Mouse (Mus musculus): ENCODE results near the gene Ppp1r3d.

Gene Ppp1r3d

DNA sequence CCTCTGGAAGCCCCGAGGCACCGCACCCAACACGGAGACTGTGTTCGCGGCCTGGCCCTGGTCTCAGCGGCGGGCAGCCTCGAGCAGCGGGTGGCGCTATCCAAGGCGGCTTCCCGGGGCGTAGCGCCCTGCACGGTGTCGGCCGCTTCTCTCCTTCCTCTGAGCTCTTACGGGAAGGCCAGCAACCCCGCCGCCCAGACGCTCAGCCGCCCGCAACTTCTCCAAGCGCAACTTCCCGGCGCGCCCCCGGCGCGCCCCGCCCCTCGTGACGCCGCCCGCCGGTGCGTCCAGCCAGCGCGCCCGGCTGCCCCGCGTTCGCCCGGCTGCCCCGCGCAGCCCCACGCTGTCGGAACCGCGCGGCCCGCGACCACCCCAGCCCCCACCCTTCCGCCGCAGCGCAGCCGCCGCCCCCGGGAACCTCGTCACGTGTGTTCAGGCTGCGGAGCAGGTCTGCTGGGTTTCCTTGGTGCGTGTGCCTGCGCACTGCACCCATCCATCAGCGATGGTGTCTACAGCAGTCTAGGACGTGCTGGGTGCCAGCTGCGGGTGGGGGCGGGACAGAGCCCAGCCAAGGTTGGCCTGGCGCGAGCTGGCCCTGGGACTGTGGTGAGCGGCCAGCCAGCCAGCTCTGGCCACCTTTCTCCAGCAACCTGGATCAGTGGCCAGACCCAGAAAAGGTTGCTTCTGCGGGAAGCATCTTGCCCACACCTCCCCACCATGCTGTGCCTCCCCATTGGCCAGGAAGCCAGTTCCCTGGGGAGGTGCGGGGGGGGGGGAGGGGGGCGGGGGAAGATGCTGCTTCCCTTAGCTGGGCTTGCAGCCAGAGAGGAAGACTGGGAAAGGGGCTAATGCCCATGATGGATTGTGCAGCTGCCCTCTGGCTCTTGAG is at the start of gene Ppp1r3d, which contains the start of gene Fam217b:
Ppp1r3d (minus strand) TSS at position 212 of the 889 bp plus-strand sequence.
Fam217b (plus strand) TSS at position 264 of the 889 bp plus-strand sequence.
- DNase-seq (ENCODE audit: low spot score) = peak; percentile 79

DNA sequence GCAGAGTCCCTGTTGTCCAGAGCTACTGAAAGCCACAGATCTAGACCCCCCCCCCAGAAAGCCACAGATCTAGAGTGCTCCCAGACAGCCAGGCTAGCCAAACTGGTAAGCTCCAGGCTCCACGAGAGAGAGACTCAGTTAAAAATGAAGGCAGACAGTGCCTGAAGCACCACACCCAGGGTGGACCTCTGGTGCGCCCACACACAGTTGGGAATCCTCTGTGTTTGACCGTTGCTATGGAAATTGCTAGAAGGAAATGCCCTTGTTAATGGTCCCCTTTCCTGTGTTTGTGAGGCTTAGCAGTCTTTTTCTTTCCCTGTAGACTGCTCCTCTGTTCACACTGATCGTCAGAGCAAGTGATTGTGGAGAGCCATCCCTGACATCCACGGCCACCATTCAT is 46.1 kb upstream of the Ppp1r3d start:
- DNase-seq (ENCODE audit: low spot score) = no peak

DNA sequence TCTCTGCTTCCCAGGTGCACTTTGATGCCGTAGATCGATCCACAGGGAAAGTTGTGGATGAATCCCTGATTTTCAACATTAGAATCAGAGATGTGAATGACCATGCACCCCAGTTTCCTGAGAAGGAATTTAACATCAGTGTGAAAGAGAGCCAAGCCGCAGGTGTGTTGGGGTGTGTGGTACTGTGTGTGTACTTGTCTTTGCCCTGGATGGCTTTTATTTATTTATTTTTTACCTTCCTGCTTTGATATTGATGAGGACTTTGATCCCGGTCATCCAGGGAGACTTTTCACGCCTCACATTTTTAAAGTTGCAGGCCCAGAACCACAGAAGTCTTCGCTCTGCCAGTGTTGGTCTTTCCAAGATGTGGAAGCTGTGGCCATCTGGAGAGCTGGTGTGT is 43.1 kb upstream of the Ppp1r3d start:
- DNase-seq (ENCODE audit: low spot score) = no peak

DNA sequence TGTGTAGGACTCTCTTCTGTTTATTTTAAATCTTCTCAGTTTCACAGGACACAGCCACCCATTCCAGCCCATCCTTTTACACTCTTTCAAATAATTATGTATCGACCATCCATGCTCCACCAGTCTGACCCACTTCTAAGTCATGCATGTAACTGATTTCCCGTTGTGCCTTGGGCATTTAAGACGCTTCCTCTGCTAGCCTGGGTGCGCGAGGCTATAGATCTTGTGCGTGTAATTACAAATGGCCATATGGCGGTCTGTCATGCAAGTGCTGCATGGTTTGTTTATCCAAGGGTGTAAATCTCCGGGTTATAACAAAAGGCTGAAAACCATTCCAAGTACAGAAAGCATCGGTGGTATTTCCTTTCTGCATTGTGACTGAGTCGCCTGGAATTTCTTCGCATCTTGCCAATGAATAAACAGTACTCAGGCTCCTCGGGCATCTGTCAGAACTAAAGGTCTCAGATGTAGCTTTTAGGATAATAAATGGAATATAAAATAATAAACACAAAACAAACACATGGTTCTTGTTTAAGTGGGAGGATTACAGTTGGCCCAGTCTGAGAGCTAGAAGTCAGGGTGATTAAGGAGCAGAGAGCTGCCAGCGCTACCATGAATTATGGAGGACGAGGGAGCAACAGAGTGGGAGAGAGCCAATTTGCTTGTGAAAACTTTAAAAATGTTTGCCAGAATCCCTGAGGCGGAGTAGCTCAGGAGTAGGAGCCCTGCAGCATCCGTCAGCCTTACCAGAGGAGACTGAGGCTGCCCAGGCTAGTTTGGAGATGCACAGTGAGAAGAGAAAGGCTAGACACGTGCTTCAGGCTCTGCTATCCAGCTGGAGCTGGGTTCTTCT is 40.6 kb upstream of the Ppp1r3d start:
- peak; percentile 90 for DNase-seq (ENCODE audit: low spot score)

DNA sequence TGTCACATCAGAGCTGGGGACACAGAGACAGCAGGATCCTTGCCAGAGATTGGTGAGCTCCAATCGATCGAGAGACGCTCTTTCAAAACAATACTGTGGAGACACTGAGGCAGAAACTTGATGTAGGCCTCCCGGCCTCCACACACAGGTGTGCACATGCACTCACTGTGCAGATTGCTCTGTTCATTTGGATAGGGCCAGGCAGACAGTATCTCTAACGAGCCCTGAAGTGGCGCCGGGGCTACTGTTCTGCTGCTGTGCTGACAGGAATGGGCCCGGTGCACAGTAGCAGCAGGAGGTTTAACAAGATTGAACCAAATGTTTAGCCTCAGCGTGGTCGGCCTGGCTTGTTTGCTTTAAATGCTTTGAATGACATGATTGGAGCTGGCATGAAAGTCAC is 36.7 kb upstream of the Ppp1r3d start:
- DNase-seq (ENCODE audit: low spot score) = no peak

DNA sequence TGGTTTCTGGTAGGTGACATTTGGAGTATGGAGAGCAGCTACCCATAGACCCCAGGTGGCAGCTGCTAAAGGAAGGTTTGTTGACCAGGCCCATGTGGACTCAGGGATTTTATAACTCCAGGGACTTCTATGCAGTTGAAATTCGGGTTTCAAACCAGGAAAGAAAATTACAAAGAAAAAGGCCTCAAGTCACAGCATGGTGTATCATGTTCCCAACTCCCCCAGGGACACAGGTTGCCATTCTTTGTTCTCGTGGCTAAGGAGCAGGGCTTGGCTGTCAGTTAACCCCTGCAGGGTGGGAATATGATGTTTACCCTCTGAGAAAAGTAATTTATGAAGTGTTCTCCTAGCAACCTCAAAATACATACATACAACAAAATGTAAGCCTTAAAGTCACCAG is 36.0 kb upstream of the Ppp1r3d start:
- DNase-seq (ENCODE audit: low spot score) = no peak

DNA sequence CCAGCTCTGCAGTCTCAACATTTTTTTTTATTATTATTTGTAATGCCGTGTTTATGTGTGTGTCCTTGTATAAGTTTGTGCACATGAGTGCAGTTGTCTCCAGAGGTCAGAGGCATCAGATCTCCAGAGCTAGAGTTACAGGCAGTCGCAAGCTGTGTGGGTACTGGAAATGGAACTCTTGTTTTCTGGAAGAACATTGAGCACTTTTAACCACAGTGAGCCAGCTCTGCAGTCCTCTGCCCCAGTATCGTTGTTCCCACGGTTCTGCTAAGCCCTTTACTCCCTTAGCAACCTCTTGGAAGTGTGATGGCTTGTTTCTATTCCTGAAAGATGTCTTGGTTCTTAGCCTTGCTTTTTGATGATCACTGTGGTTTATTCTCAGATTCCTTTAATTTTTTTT is 35.1 kb upstream of the Ppp1r3d start:
- DNase-seq (ENCODE audit: low spot score) = peak; percentile 84

DNA sequence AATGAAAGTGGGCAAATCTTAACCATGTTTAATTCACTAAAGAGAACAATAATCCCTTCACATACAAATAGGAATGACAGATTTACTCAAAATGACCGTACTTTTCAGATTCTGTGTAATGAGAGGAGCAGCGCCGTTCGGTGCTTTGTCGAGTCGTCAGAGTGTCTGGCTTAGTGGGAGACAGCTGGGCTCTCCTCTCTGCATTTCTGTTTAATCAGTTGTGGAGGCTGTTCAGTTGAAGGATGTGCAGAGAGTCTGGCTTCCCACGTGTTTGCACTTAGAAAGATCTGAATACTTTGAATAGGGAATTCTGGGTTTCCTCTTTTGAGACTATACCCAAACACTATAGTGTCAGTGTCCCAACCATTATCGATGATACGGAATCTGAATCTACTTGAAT is 23.0 kb upstream of the Ppp1r3d start:
- no peak for DNase-seq (ENCODE audit: low spot score)

DNA sequence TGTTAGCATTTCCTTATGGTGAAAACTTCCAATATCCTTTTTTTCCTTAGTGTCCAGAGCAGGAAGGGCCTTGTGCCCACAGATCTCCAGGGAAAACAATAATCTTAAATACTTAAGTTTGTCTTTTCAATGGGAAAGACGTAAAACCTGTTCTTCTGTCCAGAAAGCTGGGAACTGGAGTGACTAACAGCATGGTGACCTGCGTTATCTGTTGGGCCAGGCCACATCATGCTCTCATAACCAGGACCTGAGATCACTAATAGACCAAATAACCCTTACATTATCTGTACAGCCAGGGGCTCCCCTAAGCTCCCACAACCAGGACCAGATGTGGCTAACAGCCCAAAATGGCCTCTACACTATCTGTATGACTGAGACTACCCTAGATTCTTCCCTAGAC is 19.6 kb upstream of the Ppp1r3d start:
- no peak for DNase-seq (ENCODE audit: low spot score)

DNA sequence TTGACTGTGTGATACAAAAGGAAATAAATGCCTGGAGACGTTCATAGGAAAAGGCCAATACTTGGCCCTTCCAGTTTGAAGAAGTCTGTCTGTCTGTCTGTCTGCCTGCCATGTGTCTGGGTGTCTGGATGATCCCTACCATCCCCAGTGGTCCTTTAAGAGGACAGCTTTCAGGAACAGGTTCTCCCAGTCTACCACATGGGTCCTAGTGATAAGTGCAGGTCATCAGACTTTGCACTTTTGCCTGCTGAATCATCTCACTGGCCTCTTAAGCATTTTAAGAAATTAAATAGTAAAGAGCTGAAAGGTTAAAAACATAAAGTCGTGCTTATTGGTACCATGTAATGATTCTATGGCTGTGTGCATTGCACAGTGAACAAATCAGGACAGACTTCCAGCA is 19.2 kb upstream of the Ppp1r3d start:
- no peak for DNase-seq (ENCODE audit: low spot score)

DNA sequence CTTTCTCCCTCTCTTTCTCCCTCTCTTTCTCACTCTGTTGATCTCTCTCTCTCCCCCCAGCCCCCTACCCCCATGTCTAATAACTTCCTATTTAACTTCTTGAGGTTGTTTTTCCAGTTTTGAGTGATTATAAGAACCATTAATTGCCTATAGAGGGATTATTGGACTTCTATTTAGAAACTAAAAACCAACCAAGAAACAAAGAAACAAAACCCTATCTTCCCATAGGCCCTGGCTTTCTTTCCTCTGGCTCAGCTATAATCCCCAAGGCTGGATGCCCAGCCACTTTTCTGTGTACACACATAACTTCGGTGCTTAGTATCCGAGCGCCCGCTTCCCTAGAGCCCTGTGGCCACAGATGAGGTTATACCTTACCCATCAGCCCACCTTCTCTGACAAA is 16.0 kb upstream of the Ppp1r3d start, which contains the start of gene Cdh26:
Cdh26 (plus strand) TSS at position 301 of the 400 bp plus-strand sequence.
- no peak for DNase-seq (ENCODE audit: low spot score)

DNA sequence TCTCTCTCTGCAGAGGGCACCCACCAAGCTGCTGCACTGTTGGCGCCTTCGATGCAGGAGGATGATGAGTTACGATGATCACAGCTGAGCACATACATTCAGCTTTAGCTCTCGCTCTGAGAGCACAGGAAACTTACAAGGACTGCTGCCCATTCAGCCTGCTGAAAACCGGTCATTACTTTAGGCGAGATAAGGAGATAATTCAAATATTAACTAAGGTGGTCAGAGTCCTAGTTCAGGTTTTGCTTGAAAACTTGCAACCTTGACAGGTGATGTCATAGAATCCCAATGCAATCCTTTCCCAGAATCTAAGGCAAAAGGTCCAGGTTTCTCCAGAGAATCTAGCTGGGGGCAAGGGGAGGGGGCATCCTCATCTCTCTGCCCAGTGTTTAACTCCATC is 15.2 kb upstream of the Ppp1r3d start:
- DNase-seq (ENCODE audit: low spot score) = no peak

DNA sequence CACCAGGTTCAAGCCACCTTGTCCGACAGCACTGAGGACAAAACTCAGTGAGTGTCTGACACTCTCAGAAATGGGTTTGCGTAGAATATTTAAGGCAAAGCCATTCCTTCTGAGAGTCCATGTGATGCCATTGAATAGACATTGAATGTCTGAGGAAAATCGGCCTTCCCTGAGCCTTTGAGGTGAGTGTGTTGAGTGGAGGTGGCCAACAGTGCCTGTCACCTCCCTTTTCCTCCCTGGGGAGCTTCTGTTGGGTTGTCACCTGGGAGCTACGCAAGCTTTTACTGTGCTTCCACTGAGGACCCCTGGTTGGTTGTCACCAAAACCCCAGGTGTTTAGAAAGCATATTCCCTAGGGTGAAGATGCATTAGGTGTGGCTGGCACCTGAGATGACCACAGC is 14.4 kb upstream of the Ppp1r3d start:
- no peak for DNase-seq (ENCODE audit: low spot score)

DNA sequence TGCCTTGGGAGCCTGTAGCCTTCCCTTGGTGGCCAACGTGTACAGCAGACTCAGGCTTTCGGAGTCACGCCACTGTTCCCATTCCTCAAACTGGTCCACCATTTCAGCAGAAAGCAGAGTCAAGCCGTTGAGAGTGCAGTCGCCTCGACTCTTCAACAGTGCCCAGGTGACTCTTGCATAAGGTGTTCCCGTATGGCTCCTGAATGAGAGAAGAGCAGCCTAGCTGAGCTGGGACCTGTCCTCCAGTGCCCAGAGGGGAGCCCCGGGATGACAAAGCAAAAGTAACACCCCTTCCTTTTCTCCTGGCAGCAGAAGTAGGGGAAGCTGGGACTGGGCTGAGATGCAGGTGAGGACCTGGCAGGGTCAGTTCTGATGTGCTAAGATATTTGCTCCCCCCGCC is 13.9 kb upstream of the Ppp1r3d start:
- DNase-seq (ENCODE audit: low spot score) = no peak

DNA sequence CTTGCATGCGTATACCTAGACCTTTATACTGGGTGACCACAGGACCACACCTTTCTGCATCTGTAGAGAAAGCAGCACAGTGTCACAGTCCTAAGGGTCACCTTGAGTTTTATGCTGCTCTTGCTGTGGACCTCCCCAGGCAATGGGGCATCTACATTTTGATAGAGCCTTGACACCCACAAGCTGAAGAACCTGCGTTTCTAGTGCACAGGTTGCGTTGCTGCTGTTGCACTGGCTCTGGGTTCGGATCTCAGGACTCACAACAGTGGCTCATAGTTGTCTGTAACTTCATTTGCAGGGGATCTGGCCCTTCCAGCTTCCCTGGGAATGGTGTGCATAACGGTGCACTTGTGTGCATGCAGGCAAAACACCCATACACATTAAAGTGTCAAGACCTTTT is 12.9 kb upstream of the Ppp1r3d start:
- DNase-seq (ENCODE audit: low spot score) = no peak

DNA sequence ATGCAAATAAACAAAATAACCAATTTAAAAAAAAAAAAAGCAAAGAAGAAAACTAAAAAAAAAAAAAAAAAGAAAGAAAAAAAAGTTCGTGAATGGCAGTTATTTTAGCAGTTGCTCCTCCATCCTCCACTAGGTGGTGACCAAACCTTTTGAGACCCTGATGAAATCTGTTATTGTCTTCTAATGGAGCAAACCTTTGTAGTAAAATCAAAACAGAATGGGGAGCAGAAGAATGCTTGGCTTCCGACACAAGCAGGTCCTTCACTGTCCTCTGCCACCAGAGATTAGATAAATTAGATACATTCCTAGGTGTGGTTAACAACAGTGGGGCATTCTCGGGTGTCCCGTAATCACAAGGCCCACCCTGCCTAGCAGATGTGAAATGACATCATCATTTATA is 12.0 kb upstream of the Ppp1r3d start:
- DNase-seq (ENCODE audit: low spot score) = peak; percentile 87

DNA sequence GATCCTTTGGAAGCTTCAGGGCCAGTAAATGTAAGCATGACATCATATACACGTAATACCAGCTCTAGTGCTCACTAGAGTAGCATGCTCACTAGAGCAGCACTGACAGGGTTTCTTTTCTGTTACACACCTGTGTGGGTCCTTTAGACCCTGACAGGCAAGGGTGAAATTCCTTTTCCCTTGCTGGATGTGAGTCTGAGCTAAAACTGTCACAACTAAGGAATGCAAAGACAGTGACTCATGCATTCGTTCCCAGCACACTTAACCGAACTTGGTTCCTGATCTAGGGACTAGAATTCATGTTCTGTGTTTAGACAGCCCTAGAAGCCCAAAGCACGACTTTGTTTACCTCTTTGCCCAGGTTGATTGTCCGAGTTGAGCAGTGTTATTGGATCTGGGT is 9.0 kb upstream of the Ppp1r3d start:
- no peak for DNase-seq (ENCODE audit: low spot score)

DNA sequence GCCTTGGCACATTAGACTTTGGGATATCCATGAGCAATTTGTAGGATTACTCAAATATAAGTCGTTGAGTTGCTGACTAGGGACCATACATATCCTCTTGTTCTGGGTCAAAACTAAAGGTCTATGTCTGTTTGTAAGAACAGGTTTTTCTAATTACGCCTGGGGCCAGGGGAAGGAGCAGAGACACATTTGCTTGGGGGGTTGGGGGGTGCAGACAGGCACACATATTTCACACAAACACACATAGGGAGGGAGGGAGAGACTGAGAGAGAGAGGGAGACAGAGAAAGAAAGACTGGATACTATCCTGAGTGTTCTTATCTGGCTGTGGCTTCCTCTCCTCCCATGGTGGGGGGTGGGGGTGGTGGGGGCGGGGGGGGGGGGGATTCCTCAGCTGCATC is 7.9 kb upstream of the Ppp1r3d start:
- no peak for DNase-seq (ENCODE audit: low spot score)

DNA sequence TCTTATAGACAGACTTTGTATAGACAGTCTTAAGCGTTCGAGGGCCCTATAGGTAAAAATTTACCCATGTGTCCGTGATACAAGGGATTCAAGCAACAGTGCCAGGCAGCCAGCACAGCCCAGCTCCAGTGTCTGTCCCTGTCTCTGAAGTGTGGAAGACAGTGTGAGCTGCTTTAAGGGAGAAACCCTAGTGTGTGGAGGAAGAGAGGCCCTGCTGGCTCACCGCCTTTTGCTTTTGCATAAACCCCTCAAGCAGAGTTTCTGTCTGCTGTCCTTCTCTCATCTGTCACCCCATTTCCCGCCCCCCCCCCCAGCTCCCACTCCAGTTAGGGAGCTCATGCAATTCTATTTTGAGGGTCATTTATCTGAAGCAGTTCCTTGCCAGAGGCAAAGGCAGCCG is 7.3 kb upstream of the Ppp1r3d start:
- DNase-seq (ENCODE audit: low spot score) = no peak

DNA sequence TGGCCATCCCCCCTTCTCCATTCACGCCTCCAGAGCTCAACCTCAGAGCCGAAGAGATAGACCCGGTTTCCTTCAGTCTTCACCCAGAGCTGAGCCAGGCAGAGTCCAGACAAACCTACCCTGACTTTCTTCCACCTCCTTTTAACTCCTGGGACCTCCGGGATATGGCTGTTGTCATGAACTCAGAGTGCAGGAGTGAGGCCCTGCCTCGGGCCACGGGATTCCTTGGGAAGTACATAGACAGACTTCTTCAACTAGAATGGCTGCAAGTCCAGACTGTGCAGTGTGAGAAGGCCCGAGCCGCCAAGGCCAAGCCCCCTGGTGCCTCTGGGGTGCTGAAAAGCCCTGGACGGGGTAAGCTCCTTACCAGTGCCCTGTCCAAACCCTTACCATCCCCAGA is 6.3 kb upstream of the Ppp1r3d start:
- DNase-seq (ENCODE audit: low spot score) = no peak

DNA sequence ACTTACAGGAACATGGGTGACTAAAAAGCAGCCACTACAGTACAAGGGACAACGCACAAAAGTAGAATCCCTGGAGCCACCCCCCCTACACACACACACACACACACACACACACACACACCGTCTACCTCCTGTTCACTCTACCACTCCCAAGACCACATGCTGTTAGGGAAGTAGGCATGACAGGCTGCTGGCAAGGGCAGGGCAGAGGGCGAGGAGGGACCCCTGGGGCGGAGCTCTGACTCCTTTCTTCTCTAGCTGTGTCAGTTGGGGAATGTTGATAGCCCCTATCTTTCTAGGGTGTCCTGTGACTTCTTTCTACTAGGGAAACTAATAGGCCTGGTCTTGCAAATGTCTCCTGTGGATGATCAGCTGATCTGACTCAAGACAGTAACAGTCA is 2.7 kb upstream of the Ppp1r3d start:
- DNase-seq (ENCODE audit: low spot score) = no peak

DNA sequence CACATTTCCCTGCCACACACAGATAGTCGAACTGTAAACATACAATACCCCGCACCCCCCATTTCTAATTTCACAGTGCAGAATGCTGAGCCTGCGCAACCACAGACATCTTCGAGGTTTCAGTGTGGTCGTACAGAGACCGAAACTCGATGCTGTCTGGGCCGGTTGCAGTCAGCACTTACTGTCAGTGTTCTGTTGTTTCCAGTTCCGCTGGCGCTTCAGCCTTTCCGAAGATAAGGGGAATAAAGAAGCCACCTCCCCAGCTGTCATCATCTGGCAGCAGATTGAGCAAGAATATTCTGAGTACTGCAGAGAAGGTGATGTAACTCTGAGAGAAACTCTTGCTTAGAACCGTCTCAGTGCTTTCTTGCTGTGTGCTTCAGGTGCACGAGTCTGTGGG is 2.2 kb upstream of the Ppp1r3d start:
- DNase-seq (ENCODE audit: low spot score) = peak; percentile 65

DNA sequence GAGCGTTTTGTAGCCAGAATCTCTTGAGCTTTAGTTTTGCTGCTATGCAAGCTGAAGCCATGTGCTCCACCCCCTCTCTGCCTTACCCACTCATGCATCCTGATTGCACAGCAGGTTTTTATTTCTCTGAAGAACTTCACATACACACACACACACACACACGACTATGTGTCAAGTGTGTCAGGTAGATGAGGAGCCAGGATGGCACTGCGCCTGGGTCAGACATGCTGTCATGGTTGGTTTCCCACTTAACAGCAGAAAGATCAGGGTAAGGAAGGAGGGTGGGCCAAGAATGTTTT is 827 bp upstream of the Ppp1r3d start:
- no peak for DNase-seq (ENCODE audit: low spot score)

Data from adipocyte (in vitro differentiated cells).